Mouse (Mus musculus) hindbrain, postnatal 0 days (tissue): Measurements from ENCODE around the gene Fnbp1l. TPM values are rescaled to one million over a fixed set of nuclear protein-coding genes. Genes with fewer than 3 reads are reported as not detected.
A peak's percentile ranks its signal among the peaks of the same experiment; 100 is the strongest.

Experiments
- ATAC-seq: fragments of 200-750 bp; cut with Nextera tagmentation; 2 replicates; pipeline ENCODE4 v1.8.0; 2017; ENCODE audit warnings: mild to moderate bottlenecking, moderate TSS enrichment, moderate library complexity
- DNase-seq: peaks from one replicate; pipeline ENCODE4 v3.0.0-alpha.2; 2015; ENCODE audit warnings: low spot score
- H3K27ac ChIP-seq: fragments of 300-500 bp; sonication (generic); 2 replicates; pipeline ENCODE4 v1.5.1; 2014; ENCODE audit warnings: mild to moderate bottlenecking
- H3K27me3 ChIP-seq: fragments of 300-500 bp; sonication (generic); 2 replicates; pipeline ENCODE4 v1.6.1; 2014; ENCODE audit warnings: low read length, mixed read lengths; ENCODE audit not compliant: insufficient read depth
- H3K36me3 ChIP-seq: fragments of 300-500 bp; sonication (generic); 2 replicates; pipeline ENCODE4 v1.6.1; 2014; ENCODE audit warnings: low read length, mixed read lengths; ENCODE audit not compliant: insufficient read depth
- H3K4me1 ChIP-seq: fragments of 300-500 bp; sonication (generic); 2 replicates; pipeline ENCODE4 v1.6.1; 2014; ENCODE audit warnings: antibody characterized with exemption, low read length, mixed read lengths; ENCODE audit not compliant: insufficient read depth
- H3K4me2 ChIP-seq: fragments of 300-500 bp; sonication (generic); 2 replicates; pipeline ENCODE4 v1.6.1; 2014; ENCODE audit warnings: low read depth, mild to moderate bottlenecking, low read length, moderate library complexity, mixed read lengths
- H3K4me3 ChIP-seq: fragments of 300-500 bp; sonication (generic); 2 replicates; pipeline ENCODE4 v1.5.1; 2014; ENCODE audit warnings: low read length
- H3K9ac ChIP-seq: fragments of 300-500 bp; sonication (generic); replicated peaks from 2 replicates; pipeline ENCODE4 v1.6.1; 2014; ENCODE audit warnings: mild to moderate bottlenecking, low read length, moderate library complexity, mixed read lengths
- H3K9me3 ChIP-seq: fragments of 300-500 bp; sonication (generic); 2 replicates; pipeline ENCODE4 v1.6.1; 2016; ENCODE audit warnings: low read length, mixed read lengths
- CTCF ChIP-seq: IDR thresholded peaks from 2 replicates; pipeline ENCODE4 v1.5.1; 2016; ENCODE audit warnings: antibody characterized with exemption, control low read depth, low read depth
- WGBS: fragments of 180-500 bp; shearing (Covaris S2); extraction: QIAGEN DNeasy Blood & Tissue Kit; methylation state at CpG from one replicate; pipeline ENCODE4 v1.1.7; 2014; 5-methylcytosine and 5-hydroxymethylcytosine counted together
- polyA plus RNA-seq: library from polyadenylated mRNA; unstranded; fragments of >200 nt; fragmentation: Nextera tagmentation; extraction: Ambion mirVana; gene quantifications from 2 replicates; pipeline ENCODE4 v1.2.1, GENCODE M21; 2015
- total RNA-seq: library from RNA; depleted of rRNA; stranded (reverse); fragments of >200 nt; gene quantifications from 2 replicates; pipeline ENCODE4 v1.2.3, GENCODE M21; 2014

Fnbp1l gene
- total and polyA plus RNA-seq, 2 experiments from 2014 or later, result 73.0 to 146 TPM

DNA sequence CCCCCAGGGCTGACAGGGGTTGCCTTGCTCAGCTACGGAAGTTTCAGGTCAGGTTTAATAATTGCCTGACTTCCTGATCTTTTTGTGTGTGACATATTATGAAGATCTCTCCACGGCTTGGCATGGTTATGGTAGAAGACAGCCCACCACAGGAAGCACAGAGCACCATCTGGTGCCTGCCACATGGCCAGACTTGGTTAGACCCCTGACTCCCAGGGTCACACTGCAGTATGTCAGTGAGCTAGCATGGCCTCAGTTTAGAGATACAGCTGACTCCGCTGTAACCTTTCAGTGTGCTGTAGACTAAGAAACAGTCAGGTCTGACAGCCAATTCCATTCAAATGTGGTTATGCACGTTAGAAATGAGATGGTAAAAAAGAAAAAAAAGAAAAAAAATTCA is 101.8 kb downstream of the Fnbp1l start:
- Histone ChIP-seq H3K4me3 (no peak overlapping the region), H3K36me3 (no peaks in the 10 kb centered on the region), H3K27me3 (no peaks in the 10 kb centered on the region), H3K27ac (no peak overlapping the region), H3K9ac (no peak overlapping the region), H3K9me3 (no peaks in the 10 kb centered on the region), H3K4me2 (no peak overlapping the region), H3K4me1 (peaks cover 29% of the 10 kb centered on the region)
- TF ChIP-seq CTCF, result no peak
- DNase-seq, result peak; percentile 53
- ATAC-seq, result peak; percentile 63
- WGBS, result 43% methylated on average over 4 of the region's 4 CpGs

DNA sequence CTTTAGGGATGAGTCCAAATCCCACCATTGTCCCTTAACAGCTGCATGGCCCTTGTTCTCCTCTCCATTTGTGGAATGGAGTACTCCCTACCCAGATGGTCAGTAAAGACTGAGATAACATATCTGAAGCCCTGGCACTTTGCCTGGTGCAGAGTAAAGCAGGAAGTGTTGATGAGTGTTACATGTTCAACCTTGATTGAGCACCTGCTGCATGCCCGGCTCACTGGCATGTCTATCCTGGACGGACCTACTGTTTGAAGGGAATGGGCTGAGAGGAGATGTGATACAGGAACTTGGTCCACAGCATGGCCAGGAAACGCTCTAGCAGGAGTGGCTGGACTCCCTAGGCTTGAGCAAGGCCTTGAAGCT is 103.2 kb downstream of the Fnbp1l start:
- no peak for DNase-seq
- no peak overlapping the region for H3K9ac ChIP-seq
- no peaks in the 10 kb centered on the region for H3K9me3 ChIP-seq
- H3K4me3 ChIP-seq, result no peak overlapping the region
- no peak overlapping the region for H3K4me2 ChIP-seq
- no peak overlapping the region for H3K27ac ChIP-seq
- peaks cover 29% of the 10 kb centered on the region for H3K4me1 ChIP-seq
- no peak for ATAC-seq
- H3K36me3 ChIP-seq, result no peaks in the 10 kb centered on the region
- WGBS, result 87% methylated on average over 3 of the region's 3 CpGs
- TF ChIP-seq CTCF, result no peak
- no peaks in the 10 kb centered on the region for H3K27me3 ChIP-seq

- H3K27me3 ChIP-seq, result no peaks in the 10 kb centered on the region
- no peak for ATAC-seq
- H3K27ac ChIP-seq, result no peak overlapping the region
- no peaks in the 10 kb centered on the region for H3K36me3 ChIP-seq
- no peak overlapping the region for H3K4me2 ChIP-seq
- DNase-seq, result no peak
- peaks cover 29% of the 10 kb centered on the region for H3K4me1 ChIP-seq
- H3K4me3 ChIP-seq, result no peak overlapping the region
- TF ChIP-seq CTCF, result no peak
- no peak overlapping the region for H3K9ac ChIP-seq
- H3K9me3 ChIP-seq, result no peaks in the 10 kb centered on the region
- WGBS, result 75% methylated on average over 6 of the region's 6 CpGs
Observed at GRCm38 (mm10) chr3:122515568-122516326, 103.8 kb downstream of the Fnbp1l start.

- TF ChIP-seq CTCF, result no peak
- Histone ChIP-seq H3K27ac (no peak overlapping the region), H3K9me3 (no peaks in the 10 kb centered on the region), H3K4me3 (no peak overlapping the region), H3K36me3 (no peaks in the 10 kb centered on the region), H3K4me1 (peaks cover 9% of the 10 kb centered on the region; the same call in 1 of the 2 replicates), H3K4me2 (no peak overlapping the region), H3K27me3 (no peaks in the 10 kb centered on the region), H3K9ac (no peak overlapping the region)
- ATAC-seq (no peak), DNase-seq (no peak)
- 91% methylated on average over 16 of the region's 16 CpGs for WGBS
Observed at GRCm38 (mm10) chr3:122512725-122513375, 106.7 kb downstream of the Fnbp1l start.

- DNase-seq, result no peak
- H3K4me3 ChIP-seq, result no peak overlapping the region
- 81% methylated on average over 14 of the region's 14 CpGs for WGBS
- no peaks in the 10 kb centered on the region for H3K27me3 ChIP-seq
- H3K4me1 ChIP-seq, result 0 out of 2 replicates have a peak, but pooled peaks cover under 1% of the 10 kb centered on the region
- no peak for ATAC-seq
- H3K9me3 ChIP-seq, result no peaks in the 10 kb centered on the region
- H3K9ac ChIP-seq, result no peak overlapping the region
- no peak overlapping the region for H3K27ac ChIP-seq
- no peak for TF ChIP-seq CTCF
- H3K4me2 ChIP-seq, result no peak overlapping the region
- H3K36me3 ChIP-seq, result no peaks in the 10 kb centered on the region
Observed at GRCm38 (mm10) chr3:122511721-122512619, 107.5 kb downstream of the Fnbp1l start.

- no peak for TF ChIP-seq CTCF
- Histone ChIP-seq H3K4me3 (no peak overlapping the region), H3K4me2 (no peak overlapping the region), H3K27ac (no peak overlapping the region), H3K9ac (no peak overlapping the region), H3K9me3 (no peaks in the 10 kb centered on the region), H3K4me1 (no peaks in the 10 kb centered on the region), H3K27me3 (no peaks in the 10 kb centered on the region), H3K36me3 (no peaks in the 10 kb centered on the region)
- no peak for ATAC-seq
- DNase-seq, result no peak
- WGBS, result 77% methylated on average over 10 of the region's 10 CpGs
Observed at GRCm38 (mm10) chr3:122510932-122511331, 108.6 kb downstream of the Fnbp1l start.
